Mouse (Mus musculus) adrenal gland, postnatal 10 days (tissue): ENCODE results near the gene Trim11. TPM values are rescaled to one million over a fixed set of nuclear protein-coding genes. Genes with fewer than 3 reads are reported as not detected.

Experiments
- DNase-seq: peaks from one replicate; pipeline ENCODE4 v3.0.0; 2021; ENCODE audit warnings: mixed read lengths
- total RNA-seq, 2 experiments: library from RNA; stranded (reverse); gene quantifications; 2 replicates each; pipeline ENCODE4 v1.2.3; 2021

Trim11 gene
- total RNA-seq, 2 experiments from 2014 or later = 19.7 to 24.3 TPM

DNA sequence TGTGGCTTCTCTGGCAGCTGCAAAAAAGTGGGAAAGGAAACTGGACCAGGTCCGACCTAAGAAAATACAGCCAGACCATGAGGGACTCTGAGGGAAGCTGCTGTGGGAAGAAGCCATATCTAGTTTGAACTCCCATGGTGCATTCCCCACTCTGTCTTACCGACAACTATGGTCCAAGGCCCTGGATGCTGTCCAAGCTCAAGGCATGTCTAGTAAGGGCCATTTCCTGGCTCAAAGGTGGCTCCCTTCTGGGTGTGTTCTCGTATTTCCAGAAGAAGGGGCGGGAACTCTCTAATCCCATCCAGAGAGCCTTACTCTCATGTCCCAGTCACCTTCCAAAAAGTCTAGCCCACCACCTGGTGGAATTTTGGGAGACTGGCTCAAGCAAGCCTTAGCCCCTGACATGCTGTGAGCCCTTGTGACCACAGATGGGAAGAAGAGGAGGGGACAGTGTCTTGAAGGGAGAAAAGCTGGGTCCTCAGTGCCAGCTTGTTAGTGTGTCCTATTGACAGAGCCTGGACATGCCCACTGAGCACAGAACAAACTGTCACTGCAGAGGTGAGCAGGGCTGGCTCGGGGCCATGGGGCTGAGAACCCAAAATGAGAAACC, 2.6 kb downstream of the Trim11 start:
- DNase-seq = peak; percentile 53

DNA sequence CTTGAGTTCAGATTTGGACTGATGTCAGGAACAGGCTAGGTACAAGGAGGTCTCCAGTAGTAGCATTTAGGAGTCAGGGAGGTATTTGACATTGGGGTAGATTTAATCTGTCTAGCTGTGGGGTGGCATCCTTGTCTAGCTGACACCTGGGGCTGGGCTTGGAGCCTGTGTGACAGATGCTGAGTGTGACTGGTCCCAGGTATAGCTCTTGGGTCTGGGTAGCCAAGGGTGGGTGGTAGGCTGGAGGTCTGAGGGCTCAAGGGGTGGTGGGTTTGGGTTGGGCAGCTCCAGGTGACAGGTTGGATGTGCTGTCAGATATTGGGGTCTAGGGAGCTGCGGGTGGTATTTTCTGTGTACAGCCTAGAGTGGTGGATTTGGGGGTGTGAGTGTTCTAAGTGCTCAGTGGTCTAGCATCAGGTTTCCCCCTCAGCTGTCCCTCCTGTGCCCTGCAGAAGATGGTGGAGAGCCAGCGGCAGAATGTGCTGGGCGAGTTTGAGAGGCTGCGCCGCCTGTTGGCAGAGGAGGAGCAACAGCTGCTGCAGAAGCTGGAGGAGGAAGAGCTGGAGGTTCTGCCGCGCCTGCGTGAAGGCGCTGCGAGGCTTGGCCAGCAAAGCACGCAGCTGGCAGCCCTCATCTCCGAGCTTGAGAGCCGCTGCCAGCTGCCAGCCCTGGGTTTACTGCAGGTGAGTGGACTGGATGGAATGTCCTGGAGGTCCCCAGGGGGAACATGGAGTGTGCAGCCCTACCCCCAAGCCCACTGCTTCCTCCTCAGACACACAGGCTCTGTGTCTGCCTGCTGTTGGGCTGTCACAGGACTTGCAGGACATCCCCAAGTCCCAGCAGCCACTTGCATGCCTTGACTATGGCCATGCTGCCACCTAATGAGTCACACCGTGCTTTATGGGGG, 3.9 kb downstream of the Trim11 start:
- peak; percentile 61 for DNase-seq

DNA sequence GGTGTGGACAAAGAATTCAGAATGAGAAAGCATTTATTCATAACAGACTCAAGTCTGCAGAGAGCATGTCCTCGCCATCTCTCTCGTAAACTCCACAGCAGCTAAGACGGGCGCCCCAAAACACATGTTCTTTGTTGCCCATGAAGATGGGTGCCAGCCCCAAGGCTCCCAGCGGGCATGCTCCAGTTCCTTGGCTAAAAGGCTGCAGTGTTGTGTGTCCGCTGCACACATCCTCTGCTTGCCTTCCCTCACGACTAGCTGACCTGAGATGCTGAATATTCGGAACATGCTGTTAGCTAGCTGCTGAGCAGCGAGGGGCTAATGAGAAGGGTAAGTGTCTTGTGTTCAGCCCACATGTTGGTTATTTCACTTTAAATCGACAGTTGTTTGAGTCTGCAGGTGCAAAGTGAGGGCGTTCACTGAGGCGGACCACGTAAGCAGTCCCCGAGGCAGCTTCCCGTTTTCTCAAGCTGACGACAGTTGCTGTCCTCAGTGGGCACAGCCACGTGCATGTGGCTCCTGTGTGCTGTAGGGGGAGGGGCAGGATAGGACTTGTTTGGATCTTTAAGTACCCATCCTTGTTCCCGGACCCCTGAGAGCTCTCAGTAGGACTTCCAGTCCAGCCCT, 4.7 kb downstream of the Trim11 start:
- DNase-seq = no peak

DNA sequence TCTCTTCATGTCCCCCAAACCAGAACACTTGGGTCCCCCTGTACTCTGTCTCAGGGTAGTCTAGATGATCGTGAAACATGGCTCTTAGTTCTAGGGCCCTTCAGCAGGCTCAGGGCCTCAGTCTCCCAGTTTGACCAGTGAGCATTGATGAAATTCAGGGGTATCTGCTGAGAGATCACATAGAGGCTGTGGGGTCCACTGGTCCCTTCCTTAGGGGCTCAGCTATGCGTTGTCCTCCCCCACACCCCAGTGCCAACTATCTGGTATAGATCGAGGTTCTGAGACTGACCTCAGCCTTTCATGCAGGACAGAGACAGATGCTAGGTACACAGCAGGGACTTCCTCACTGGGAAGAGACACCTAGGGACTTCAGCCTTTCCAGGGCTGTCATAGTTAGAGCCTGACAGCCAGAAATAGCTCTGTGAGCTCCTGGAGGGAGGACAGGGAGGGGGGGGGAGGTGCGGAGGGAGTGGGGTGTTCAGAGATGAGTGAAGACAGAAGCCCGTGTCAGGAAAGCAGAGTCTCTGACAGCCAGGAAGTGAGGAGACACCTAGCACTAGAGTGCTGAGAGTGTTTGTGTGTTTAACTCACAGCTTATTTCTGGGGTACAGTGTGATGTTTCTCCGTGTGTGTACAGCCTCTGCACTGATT, 5.9 kb downstream of the Trim11 start:
- DNase-seq = no peak

DNA sequence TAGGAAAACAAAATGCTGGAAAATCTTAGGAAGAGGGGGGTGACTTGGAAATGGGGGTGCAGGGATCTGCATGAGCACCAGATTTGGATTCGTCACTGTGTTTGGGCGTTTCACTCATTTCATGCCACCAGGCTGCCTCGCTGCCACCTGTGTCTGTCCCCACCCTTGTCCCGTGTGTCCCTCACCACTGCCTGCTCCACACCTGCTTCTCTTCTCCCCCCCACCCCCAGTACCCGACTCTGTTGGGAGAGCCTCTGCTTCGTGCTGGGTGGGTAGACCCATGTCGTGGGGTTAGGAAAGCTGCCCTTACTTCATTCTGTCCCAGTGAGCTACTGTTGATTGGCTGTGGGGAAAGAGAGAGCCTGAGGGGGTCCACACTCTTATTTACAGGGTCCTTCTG, 6.8 kb downstream of the Trim11 start:
- DNase-seq = no peak

DNA sequence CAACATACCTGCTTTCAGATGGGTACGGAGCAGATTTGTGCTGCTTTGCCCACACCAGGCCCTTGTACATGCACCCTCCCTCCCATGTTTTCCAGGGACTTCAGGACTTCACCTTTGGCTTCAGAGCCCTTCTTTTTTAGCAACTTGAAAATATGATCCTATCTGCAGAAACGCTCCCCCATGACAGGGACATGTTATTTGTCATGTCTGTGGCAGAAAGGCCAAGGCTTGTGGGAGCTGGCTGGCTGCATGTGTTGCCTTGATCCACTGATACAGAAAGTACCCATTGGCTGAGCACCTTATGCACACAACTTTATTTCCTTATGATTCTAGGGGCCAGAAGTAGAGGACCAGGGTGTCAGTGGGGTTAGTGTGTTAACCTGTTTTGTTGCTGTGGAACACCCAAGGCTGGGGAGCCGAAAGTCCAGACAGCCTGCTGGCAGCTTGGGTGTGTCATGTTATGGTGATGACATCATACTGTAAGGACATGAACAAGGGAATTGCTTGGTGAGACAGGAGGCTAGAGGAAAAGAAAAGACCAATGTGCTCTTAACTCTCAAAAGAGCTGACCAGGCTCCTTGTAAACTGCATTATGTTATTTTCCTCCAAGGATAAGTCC, 7.5 kb downstream of the Trim11 start:
- peak; percentile 51 for DNase-seq

DNA sequence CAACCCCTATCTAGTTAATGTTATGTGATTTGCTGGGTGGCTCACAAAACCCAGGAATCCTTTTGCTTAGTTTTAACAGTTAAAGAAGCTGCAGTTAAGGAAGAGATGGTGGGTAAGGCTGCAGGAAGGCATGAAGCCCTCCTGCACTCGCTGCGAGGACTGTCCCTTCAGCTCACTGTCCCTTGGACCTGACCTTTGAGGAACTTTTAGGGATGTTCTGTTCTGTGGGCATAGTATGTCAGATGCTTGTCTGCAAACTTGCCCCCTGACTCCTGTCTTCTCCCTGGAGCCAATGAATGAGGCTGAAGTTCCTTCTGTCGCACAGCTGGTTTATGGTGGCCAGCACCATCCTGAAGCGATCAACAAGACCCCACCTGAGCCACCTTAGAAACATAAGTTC, 11.3 kb downstream of the Trim11 start:
- DNase-seq = no peak

DNA sequence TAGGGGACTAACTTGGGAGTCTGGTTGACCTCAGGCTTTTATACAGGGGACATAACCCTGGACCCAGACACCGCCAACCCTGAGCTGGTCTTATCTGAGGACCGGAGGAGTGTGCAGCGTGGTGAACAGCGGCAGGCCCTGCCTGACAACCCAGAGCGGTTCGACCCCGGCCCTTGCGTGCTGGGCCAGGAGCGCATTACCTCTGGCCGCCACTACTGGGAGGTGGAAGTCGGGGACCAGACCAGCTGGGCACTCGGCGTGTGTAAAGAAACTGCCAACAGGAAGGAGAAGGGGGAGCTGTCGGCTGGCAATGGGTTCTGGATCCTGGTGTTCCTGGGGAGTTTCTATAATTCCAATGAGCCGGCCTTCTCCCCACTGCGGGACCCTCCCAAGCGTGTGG, 12.2 kb downstream of the Trim11 start:
- no peak for DNase-seq

DNA sequence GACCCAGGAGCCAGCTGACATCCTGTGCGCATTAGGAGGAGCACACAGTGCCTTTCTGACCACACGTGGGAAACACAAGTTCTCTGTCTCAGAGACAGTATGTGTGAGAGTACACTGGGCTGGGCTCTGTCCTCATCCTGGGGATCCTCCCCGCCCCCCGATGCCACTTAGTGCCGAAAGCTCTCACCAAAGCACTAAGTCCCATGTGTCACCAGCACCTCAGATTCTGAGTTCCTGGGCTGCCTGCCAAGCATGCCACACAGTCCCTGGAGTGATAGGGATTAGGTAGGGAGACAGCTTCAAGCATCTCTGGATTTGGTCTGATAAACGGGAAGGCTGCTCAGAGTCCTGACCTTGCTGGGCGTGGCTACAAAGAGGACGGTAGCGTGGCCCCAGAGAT, 12.9 kb downstream of the Trim11 start:
- DNase-seq = peak; percentile 34

DNA sequence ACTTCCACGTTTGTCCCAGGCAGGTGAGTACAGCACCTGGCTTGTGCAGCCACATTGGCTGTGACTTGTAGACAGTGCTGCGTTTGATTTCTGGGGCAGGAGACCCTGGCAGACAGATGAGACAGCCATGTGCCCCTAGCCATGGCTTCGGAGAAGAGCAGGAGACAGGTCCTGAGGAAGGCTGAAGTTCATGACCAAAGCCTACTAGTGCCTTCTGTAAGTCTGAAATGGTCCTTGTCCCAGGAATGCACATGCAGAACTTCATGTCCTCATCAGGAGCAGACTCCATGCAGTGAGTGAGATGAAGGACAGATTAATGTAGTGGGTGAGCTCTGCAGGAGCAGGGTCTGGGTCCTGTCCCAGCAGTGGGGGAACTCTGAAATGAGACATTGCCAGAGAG, 14.0 kb downstream of the Trim11 start:
- no peak for DNase-seq

DNA sequence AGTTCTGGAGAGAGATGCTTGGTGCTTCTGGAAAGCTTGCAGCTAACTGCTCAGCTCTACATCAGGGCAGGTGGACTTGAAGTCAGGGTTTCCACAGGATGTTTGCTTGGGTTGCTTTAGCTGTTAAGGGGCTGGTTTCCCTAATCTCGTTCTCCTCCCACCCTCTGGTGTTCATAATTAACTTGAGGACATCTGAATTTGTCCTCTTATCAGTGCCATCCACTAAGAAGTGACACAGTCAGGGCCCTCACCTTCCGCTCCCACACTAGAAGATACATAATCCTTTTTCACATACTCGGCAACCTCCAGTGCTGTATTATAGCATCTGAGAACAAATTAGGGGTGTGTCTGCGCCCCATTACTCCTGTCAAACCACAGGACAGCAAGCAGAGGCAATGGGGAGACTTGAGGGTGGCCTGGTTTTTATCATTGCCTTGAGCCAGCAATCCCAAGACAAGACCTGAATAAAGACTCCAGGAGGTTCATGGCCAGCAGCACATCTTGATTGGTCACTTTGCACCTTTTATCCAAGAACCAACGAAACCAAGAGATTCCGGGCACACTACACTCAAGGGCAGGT, 15.3 kb downstream of the Trim11 start:
- DNase-seq = no peak

DNA sequence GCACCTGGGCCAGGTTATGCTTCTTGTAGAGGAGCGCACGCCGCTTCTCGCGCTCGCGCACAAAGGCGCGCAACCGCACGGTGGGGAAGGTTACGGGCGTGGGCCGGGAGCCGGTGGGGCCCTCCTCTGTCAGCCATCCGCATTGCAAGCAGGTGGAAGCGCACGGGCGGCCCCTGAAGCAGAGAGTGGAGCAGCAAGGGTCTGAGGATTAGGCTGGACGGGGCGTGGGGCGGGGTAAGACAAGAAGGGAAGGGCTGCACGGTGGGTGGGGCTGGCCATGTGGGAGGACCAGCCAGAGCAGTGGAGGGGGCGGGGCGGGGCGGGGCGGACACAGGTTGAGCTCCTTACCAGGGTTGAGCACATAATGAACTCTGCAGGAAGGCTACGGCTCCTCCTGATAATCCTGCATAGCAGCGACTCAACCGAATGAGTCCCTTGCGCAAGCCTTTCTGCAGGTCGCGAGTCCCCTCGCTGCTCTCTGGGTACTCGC, 16.5 kb downstream of the Trim11 start:
- peak; percentile 61 for DNase-seq

DNA sequence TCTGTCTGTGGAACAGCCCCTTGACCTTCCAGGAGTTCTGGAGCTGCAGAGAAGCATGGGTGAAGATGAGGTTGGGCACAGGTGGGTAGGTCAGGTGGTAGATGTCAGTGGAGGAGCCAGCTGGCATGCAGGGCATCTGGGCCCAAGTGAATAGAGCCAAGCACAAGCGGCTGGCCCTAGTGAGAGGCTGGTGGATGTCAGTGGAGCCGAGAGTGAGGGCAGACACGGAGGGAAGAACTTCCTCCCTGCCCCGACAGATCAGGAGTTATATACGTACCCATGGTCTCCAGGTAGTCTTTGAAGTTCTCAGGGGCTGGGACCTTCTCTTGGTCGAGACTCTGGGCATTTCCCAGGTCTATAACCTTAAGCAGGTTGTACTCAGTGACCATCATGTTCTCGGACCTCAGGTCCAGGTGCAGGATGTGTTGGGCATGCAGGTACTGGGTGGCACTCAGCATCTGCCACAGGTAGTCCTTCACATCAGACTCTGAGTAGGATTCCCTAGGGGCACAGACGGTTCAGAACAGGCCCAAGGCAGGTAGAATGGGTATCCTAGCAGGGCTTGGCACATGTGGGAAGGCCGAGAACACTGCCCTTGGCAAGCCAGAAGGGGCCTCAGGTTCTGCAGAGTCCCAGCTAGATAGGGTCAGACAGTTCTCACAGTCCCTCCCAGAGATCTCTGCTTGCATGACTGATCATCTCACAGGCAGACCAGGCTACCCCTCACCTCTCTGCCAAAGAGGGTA, 17.3 kb downstream of the Trim11 start:
- DNase-seq = no peak

DNA sequence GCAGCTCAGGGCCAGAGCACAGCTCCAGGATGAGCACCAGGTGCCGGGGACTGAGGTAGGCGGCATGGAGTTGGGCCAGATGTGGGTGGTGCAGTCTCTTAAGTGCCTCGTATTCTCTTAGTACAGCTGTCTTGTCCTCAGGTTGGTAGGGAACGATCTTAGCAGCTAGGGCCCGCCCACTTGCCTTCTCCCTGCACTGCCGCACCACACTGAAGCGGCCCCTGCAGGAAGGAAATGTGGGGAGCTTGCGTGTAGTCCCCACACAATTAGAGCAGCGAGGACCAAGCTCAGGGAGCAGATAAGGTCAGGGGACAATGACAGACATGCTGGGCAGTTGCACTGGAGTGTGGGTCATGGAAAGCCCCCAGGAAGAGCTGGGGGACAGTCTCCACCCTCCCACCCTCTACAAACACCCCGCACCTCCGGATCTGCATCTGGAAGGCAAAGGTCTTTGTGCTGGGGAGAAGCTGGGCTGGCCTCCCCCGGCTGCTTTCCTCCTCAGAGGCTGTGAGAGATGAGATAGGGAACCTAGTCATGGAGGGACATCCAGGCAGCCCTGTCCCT, 18.0 kb downstream of the Trim11 start:
- no peak for DNase-seq

DNA sequence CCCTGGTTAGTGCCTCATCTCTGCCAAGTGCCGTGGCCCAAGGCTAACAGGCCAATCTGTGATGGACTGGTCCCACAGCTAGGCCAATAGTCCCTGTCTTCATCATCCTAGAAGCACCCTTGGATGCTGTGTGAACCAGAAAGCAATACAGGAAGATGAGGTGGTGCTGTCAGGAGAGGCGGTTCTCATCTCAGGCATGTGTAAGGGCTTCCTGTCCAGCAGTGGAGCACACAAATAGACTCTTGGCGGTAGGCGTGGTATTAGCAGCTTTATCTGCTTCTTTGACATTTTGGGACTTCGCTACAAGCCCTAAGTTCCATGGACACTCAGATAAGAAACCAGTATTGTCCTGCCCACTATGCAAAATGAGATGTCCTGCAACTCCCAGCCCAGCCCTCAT, 19.6 kb downstream of the Trim11 start:
- DNase-seq = no peak

DNA sequence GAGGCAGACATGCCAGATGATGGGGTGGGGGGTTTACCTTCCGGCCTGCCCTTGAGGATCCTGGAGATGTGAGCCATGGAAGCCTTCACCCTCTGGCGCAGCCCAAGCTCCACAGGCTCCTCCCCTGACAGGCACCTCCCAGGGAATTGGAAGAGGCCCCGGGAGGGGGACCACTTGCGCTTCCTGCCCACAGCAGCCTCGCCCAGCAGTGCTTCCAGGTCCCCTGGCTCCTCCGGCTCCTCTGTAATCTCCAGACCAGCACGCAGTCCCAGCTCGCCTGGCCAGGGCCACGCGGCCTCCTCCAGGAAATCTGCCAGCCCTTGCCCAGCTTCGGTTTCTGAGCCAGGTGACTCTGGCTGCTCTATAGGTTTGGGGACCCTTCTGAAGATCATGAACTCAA, 21.3 kb downstream of the Trim11 start:
- no peak for DNase-seq

DNA sequence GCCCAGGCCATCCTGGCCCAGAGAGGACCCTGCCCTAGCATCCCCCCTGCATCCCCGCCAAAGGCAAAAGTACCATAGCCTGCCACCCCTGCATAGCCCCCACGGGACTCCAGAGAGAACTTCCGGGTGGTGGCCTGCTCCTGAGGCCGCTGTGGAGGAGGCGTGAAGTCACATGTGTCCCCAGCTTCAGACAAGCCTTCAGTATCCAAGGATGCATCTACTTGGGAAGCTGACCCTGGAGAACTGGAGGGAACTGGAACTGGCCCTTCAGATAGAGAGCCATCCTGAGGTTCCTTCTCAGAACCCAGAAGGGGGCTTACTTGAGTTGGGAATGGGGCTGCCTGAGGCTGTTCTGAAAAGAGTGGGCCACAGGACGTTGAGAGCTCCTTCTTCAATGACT, 21.9 kb downstream of the Trim11 start:
- DNase-seq = no peak

DNA sequence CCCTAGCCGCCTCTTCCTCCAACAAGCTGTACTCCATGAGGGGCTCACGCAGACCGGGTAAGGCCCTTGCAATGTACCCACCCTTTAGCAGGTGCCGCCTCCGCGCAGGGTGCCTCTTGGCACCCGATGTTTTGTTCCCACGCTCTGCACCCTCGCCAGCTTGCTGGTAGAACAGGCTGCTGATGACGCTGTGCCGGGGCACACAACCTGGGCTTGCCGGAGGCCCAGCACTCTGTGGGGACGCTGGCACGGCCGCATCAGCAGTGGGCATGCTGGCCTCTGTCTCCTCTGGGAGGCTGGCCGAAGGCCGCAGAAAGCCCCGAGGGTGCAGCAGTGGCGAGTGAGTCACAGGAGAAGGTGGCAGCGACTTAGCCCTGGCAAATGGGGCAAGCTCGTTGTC, 22.7 kb downstream of the Trim11 start:
- DNase-seq = no peak

DNA sequence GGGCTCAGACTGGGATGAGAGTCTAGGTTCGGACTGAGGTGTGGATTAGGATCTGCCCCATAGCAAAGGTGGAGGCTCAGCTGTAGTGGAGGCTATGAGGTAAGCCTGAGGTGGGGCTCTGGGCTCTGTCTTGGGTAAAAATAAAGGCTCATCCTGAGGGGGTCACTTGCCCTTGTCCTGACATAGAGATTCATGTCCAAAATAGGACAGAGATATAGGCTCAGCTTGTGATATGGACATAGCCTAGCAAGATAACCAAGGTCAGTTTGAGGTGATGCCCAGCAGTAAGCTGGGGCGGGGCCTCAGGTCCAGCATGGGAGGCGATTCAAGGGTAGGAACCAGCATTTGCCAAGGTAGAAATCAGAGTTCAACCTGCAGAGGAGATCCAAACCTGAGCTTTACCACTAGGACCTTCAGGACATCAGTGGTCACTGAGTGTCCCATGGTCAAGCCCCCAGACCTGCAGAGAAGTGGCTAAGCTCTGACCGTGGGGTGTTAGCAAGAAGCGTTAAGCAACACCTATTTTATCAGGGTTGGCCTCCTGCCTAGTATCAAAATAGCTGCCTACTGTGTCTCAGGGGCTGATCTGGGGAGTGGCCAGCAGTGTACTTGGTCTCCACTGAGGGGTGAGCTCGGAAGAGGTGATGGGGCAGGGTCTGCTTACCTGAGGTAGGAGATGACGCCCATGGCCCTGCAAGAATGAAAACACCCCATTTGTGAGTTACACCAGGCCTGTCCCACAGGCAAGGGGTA, 24.6 kb downstream of the Trim11 start:
- no peak for DNase-seq

DNA sequence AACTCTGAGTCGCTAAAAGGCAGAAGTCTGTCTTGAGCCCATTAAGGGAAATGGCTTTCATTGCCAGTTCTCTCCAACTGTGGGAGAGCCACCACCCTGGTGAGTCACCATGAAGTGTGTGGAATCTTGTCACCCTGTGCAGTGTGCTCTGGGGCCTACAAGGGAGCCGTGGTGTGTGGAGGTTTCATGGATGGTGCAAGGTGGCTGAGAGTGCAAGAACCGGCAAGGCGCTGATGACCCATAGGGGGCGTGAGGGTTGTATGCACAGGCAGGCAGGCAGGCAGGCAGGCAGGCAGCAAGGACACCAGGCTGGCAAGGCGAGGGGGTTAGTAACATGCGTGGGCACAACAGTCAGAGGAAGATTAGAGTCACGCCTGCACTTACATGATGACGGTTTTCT, 37.2 kb downstream of the Trim11 start:
- DNase-seq = peak; percentile 76
